Mouse (Mus musculus) pancreas, adult 10 weeks (tissue): ENCODE results near the gene Thpo. TPM values are rescaled to one million over a fixed set of nuclear protein-coding genes. Genes with fewer than 3 reads are reported as not detected.

Source experiments
- polyA plus RNA-seq: library from polyadenylated mRNA; stranded (reverse); fragments of 350-450 nt; fragmentation: Illumina TruSeq; extraction: RNeasy Lipid Tissue Mini Kit (QIAGEN cat#74804); gene quantifications from one replicate; pipeline ENCODE4 v1.2.3, GENCODE M21; 2015; ENCODE audit warnings: low read depth, low replicate concordance; ENCODE audit not compliant: insufficient read depth

Thpo gene
- polyA plus RNA-seq = not detected

DNA sequence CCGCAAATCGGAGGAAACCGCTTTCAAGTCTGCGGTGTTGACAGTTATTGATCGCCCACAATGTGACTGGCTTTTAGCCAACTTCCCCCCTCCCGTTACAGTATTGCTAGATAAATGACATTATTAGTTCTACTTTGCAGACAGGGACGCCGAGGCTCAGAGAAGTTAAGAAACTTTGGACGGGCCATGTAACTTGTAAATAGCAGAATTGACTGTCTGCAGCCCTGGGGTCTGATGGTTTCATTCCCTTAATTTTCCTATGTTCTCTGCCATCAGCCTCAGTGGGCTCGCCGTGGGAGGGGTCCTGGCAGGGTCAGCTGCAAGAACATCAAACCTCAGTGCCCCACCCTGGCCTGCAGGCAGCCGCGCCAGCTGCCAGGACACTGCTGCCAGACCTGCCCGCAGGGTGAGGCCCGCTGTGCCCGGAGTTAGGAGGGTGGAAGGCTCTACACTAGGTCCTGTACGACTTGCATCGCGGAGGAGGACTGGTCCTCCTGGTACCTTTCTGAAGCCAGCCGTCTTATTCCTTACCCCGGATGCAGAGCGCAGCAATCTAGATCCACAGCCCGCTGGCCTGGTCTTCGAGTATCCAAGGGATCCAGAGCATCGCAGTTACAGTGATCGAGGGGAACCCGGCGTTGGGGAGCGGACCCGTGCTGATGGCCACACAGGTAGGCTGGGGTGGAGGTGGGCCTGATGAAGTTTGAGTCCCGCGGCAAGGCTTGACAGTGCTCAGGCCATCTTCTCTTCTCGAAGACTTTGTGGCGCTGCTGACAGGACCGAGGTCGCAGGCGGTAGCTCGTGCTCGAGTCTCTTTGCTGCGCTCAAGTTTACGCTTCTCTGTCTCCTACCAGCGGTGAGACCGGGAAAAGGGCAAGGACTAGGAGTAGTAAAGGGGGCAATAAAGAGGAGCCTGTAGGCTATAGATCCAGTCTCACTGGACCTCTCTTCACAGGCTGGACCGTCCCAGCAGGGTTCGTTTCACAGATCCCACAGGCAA lies at the start of gene Thpo:
Thpo (minus strand) TSS at position 781 of the 1,000 bp plus-strand sequence.

DNA sequence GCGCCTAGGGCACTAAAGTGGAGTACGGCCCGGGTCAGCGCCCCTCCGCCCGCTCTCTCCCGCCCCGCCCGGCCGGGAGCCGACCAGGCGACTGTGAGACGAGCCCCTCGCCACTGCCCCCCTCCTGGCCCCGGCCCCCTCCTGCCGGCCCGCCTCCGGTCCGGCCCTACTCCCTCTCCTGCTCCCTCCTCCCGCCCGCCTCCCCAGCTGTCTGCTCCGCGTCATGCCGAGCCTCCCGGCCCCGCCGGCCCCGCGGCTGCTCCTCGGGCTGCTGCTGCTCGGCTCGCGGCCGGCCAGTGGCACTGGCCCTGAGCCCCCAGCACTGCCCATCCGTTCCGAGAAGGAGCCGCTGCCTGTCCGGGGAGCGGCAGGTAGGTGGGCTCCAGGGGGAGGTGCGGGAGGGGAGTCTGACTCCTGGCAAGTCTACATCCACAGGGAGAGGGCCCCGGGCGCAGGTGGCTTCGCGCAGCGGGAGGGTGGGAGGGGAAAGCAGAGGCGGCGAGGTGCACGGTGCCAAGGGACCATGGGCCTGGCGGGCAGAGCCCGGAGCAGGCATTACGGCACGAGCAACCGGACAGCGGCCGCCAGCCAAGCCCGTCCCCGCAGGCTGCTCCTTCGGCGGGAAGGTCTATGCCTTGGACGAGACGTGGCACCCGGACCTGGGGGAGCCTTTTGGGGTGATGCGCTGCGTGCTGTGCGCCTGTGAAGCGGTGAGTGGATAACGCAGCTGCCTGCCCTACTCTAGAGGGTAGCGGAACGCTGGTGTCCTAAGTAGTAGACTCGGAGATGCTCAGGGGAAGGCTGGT lies 1.2 kb downstream of the Thpo start, which contains the start of gene Chrd:
Chrd (plus strand) TSS at position 203 of the 806 bp plus-strand sequence.

DNA sequence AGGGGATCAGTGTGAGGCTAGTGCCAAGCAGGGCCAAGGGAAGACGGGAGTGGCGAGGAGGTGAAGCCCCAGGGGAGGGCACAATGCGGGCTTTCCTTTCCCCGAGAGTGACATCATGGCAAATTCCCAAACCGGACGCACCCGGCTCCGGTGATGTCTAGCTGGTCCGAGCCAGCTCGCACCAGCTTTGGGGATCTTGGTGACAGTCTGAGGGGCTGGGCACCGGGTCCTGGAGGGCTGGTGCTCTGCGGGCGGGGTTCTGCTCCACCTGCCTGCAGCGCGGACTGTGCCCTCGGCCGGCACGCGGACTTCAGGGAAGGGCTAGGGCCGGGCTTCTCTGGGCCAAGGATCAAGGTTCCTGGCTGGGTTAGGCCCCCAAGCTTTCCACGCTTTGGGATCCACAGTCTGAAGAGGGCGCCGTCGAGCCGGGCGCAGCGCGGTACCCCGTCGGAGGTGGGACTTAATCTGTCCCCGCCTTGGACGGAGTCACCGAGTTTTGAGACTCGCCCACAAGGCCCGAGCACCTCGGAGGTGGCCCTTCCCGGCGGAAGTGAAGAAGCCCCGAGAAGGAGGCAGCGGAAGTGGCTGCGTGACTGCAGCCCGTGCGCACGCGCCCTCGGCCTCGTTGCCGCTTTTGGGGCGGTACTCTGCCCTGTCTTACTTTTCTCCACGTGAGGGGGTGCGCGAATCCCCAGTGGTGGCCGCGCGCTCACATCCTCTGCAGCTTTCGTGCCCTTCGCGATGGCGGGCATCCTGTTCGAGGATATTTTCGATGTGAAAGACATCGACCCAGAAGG lies 16.9 kb downstream of the Thpo start, which contains the start of the genes Polr2h and Clcn2:
Polr2h (plus strand) TSS at position 485 of the 797 bp plus-strand sequence.
Clcn2 (minus strand) TSS at position 566 of the 797 bp plus-strand sequence.

DNA sequence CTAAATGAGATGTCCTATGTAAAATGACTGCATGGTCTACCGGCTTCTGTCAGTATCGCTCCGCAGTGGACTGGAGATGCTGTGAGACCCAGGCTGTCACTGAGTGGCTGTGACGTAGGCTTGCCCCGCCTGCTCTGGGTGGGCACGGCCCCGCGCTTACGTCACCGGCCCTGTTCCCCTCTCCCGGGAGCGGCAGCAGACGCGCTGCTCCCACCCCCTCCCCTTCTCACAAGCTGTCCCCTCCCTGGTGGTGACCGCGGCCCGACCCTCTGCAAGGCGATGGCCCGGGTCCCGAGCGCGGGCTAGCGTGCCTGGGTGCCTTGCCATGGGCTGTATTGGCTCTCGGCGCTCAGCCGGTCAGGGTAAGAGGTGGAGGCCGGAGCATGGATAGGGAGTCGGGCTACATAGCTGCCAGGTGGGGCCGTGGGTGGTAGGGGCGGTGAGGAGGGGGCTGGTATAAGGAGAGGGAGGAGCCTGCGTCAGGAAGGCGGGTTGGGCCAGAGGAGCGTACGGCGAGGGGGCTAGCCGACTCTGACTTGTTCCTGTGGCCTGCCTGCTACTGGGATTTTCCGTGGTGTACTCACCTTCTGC lies 41.1 kb downstream of the Thpo start, which contains the start of gene Fam131a:
Fam131a (plus strand) TSS at position 131 of the 591 bp plus-strand sequence.

Other genes with a start within 250 kb of the Thpo start
- gene Eif2b5, start 235.7 kb downstream of the Thpo start, polyA plus RNA-seq = 21.2 TPM
- 14.7 TPM for gene Dvl3, start 217.5 kb downstream of the Thpo start, polyA plus RNA-seq
- 57.8 TPM for gene Ap2m1, start 199.0 kb downstream of the Thpo start, polyA plus RNA-seq
- 25.1 TPM for gene Abcf3, start 185.9 kb downstream of the Thpo start, polyA plus RNA-seq
- gene Vwa5b2, start 145.0 kb downstream of the Thpo start, polyA plus RNA-seq = 12.7 TPM
- 4.9 TPM for gene Eef1akmt4, start 122.9 kb downstream of the Thpo start, polyA plus RNA-seq
- not detected for gene Gm49333, start 122.9 kb downstream of the Thpo start, polyA plus RNA-seq
- gene Alg3, start 122.8 kb downstream of the Thpo start, polyA plus RNA-seq = 9.1 TPM
- gene Camk2n2, start 113.2 kb downstream of the Thpo start, polyA plus RNA-seq = 3.7 TPM
- gene Ece2, start 104.7 kb downstream of the Thpo start, polyA plus RNA-seq = 0.79 TPM
- 33.6 TPM for gene Psmd2, start 82.9 kb downstream of the Thpo start, polyA plus RNA-seq
- gene Eif4g1, start 66.2 kb downstream of the Thpo start, polyA plus RNA-seq = 81.8 TPM
- 3.5 TPM for gene Fam131a, start 41.3 kb downstream of the Thpo start, polyA plus RNA-seq
- 9.7 TPM for gene Polr2h, start 16.8 kb downstream of the Thpo start, polyA plus RNA-seq
- 4.5 TPM for gene Clcn2, start 16.8 kb downstream of the Thpo start, polyA plus RNA-seq
- 1.8 TPM for gene Chrd, start 1.4 kb downstream of the Thpo start, polyA plus RNA-seq